Mouse (Mus musculus): ENCODE measurements at regions not wholly inside any gene's neighbourhood (a gene's known extent, or its start where the extent isn't known, plus 50 kb on each side); places are given as distances from the start of the nearest gene placed in this dataset.

- in situ Hi-C loops (cut with MboI; ENCODE audit: low sequenced_read_pairs in 2 of 2, unreplicated experiment in 2 of 2) = no loop called here
- H3K36me3 ChIP-seq (ENCODE audit: control insufficient read depth, insufficient read depth, low read length, poor library complexity, severe bottlenecking) = no peaks in the 10 kb centered on the region
- no peaks in the 10 kb centered on the region for H3K4me1 ChIP-seq (ENCODE audit: control insufficient read depth in 2 of 2, insufficient read depth in 2 of 2, low read length in 2 of 2, poor library complexity in 1 of 2)
- no peak overlapping the region for H3K4me3 ChIP-seq (ENCODE audit: insufficient read depth in 1 of 2, low read depth in 1 of 2, low read length in 2 of 2, poor library complexity in 1 of 2, severe bottlenecking in 1 of 2)
- H3K9me3 ChIP-seq (ENCODE audit: control insufficient read depth, insufficient read depth, low read depth, low read length) = no peaks in the 10 kb centered on the region
- H3K27ac ChIP-seq (ENCODE audit: insufficient read depth, low read depth, low read length, poor library complexity, severe bottlenecking) = no peak overlapping the region
- DNase-seq (ENCODE audit: low read depth, low spot score) = no peak
- H3K9ac ChIP-seq (ENCODE audit: insufficient read depth, low read depth, low read length, poor library complexity, severe bottlenecking) = no peak overlapping the region
- TF ChIP-seq ZNF384 (IDR thresholded peaks at IDR 0.05; ENCODE audit: low read depth, low read length) (no peak), ZC3H11A (IDR thresholded peaks at IDR 0.05; ENCODE audit: borderline replicate concordance, low read depth, low read length) (no peak), MAFK (IDR thresholded peaks at IDR 0.05; ENCODE audit: insufficient read depth, low read depth, low read length) (no peak), HCFC1 (IDR thresholded peaks at IDR 0.05; ENCODE audit: borderline replicate concordance, insufficient read depth, low read length) (no peak), CHD2 (IDR thresholded peaks at IDR 0.05; ENCODE audit: low read depth, low read length) (no peak)
Observed at GRCm38 (mm10) chr7:115131970-115132551, 388.6 kb downstream of the Insc start.

- TF ChIP-seq CHD2 (IDR thresholded peaks at IDR 0.05; ENCODE audit: low read depth, low read length) = no peak
- no peak for TF ChIP-seq MAFK (IDR thresholded peaks at IDR 0.05; ENCODE audit: insufficient read depth, low read depth, low read length)
- no peak for TF ChIP-seq ZC3H11A (IDR thresholded peaks at IDR 0.05; ENCODE audit: borderline replicate concordance, low read depth, low read length)
- TF ChIP-seq HCFC1 (IDR thresholded peaks at IDR 0.05; ENCODE audit: borderline replicate concordance, insufficient read depth, low read length) = no peak
- no peak for TF ChIP-seq ZNF384 (IDR thresholded peaks at IDR 0.05; ENCODE audit: low read depth, low read length)
- Histone ChIP-seq H3K9me3 (ENCODE audit: control insufficient read depth, insufficient read depth, low read depth, low read length) (no peaks in the 10 kb centered on the region), H3K9ac (ENCODE audit: insufficient read depth, low read depth, low read length, poor library complexity, severe bottlenecking) (no peak overlapping the region), H3K4me1 (ENCODE audit: control insufficient read depth in 2 of 2, insufficient read depth in 2 of 2, low read length in 2 of 2, poor library complexity in 1 of 2) (no peaks in the 10 kb centered on the region), H3K36me3 (ENCODE audit: control insufficient read depth, insufficient read depth, low read length, poor library complexity, severe bottlenecking) (no peaks in the 10 kb centered on the region), H3K4me3 (ENCODE audit: insufficient read depth in 1 of 2, low read depth in 1 of 2, low read length in 2 of 2, poor library complexity in 1 of 2, severe bottlenecking in 1 of 2) (no peak overlapping the region), H3K27ac (ENCODE audit: insufficient read depth, low read depth, low read length, poor library complexity, severe bottlenecking) (no peak overlapping the region)
- in situ Hi-C loops (cut with MboI; ENCODE audit: low sequenced_read_pairs in 2 of 2, unreplicated experiment in 2 of 2) = no loop called here
- DNase-seq (ENCODE audit: low read depth, low spot score) = no peak
Observed at GRCm38 (mm10) chr7:115132595-115132994, 389.1 kb downstream of the Insc start.

GRCm38 (mm10) chr7:115134926-115135575 lies 391.6 kb downstream of the Insc start:
- no peaks in the 10 kb centered on the region for H3K9me3 ChIP-seq (ENCODE audit: control insufficient read depth, insufficient read depth, low read depth, low read length)
- no peak overlapping the region for H3K27ac ChIP-seq (ENCODE audit: insufficient read depth, low read depth, low read length, poor library complexity, severe bottlenecking)
- H3K36me3 ChIP-seq (ENCODE audit: control insufficient read depth, insufficient read depth, low read length, poor library complexity, severe bottlenecking) = no peaks in the 10 kb centered on the region
- TF ChIP-seq ZNF384 (IDR thresholded peaks at IDR 0.05; ENCODE audit: low read depth, low read length) (no peak), CHD2 (IDR thresholded peaks at IDR 0.05; ENCODE audit: low read depth, low read length) (no peak), ZC3H11A (IDR thresholded peaks at IDR 0.05; ENCODE audit: borderline replicate concordance, low read depth, low read length) (no peak), HCFC1 (IDR thresholded peaks at IDR 0.05; ENCODE audit: borderline replicate concordance, insufficient read depth, low read length) (no peak), MAFK (IDR thresholded peaks at IDR 0.05; ENCODE audit: insufficient read depth, low read depth, low read length) (no peak)
- DNase-seq (ENCODE audit: low read depth, low spot score) = no peak
- H3K4me3 ChIP-seq (ENCODE audit: insufficient read depth in 1 of 2, low read depth in 1 of 2, low read length in 2 of 2, poor library complexity in 1 of 2, severe bottlenecking in 1 of 2) = no peak overlapping the region
- H3K4me1 ChIP-seq (ENCODE audit: control insufficient read depth in 2 of 2, insufficient read depth in 2 of 2, low read length in 2 of 2, poor library complexity in 1 of 2) = no peaks in the 10 kb centered on the region
- no peak overlapping the region for H3K9ac ChIP-seq (ENCODE audit: insufficient read depth, low read depth, low read length, poor library complexity, severe bottlenecking)
- in situ Hi-C loops (cut with MboI; ENCODE audit: low sequenced_read_pairs in 2 of 2, unreplicated experiment in 2 of 2) = no loop called here

- Histone ChIP-seq H3K9me3 (ENCODE audit: control insufficient read depth, insufficient read depth, low read depth, low read length) (no peaks in the 10 kb centered on the region), H3K27ac (ENCODE audit: insufficient read depth, low read depth, low read length, poor library complexity, severe bottlenecking) (no peak overlapping the region), H3K4me1 (ENCODE audit: control insufficient read depth in 2 of 2, insufficient read depth in 2 of 2, low read length in 2 of 2, poor library complexity in 1 of 2) (no peaks in the 10 kb centered on the region), H3K9ac (ENCODE audit: insufficient read depth, low read depth, low read length, poor library complexity, severe bottlenecking) (no peak overlapping the region), H3K4me3 (ENCODE audit: insufficient read depth in 1 of 2, low read depth in 1 of 2, low read length in 2 of 2, poor library complexity in 1 of 2, severe bottlenecking in 1 of 2) (no peak overlapping the region), H3K36me3 (ENCODE audit: control insufficient read depth, insufficient read depth, low read length, poor library complexity, severe bottlenecking) (no peaks in the 10 kb centered on the region)
- no peak for DNase-seq (ENCODE audit: low read depth, low spot score)
- TF ChIP-seq ZNF384 (IDR thresholded peaks at IDR 0.05; ENCODE audit: low read depth, low read length) = no peak
- no peak for TF ChIP-seq MAFK (IDR thresholded peaks at IDR 0.05; ENCODE audit: insufficient read depth, low read depth, low read length)
- TF ChIP-seq ZC3H11A (IDR thresholded peaks at IDR 0.05; ENCODE audit: borderline replicate concordance, low read depth, low read length) = no peak
- TF ChIP-seq CHD2 (IDR thresholded peaks at IDR 0.05; ENCODE audit: low read depth, low read length) = no peak
- no peak for TF ChIP-seq HCFC1 (IDR thresholded peaks at IDR 0.05; ENCODE audit: borderline replicate concordance, insufficient read depth, low read length)
- in situ Hi-C loops (cut with MboI; ENCODE audit: low sequenced_read_pairs in 2 of 2, unreplicated experiment in 2 of 2) = no loop called here
Observed at GRCm38 (mm10) chr7:115140286-115140685, 396.8 kb downstream of the Insc start.

Measured in ES-E14 (cell line).